Mouse (Mus musculus): ENCODE results near the gene Atp10a. TPM values are rescaled to one million over a fixed set of nuclear protein-coding genes. Genes with fewer than 3 reads are reported as not detected.

The Atp10a gene
- polyA plus RNA-seq, 1 experiment from 2014 or later = 1.8 TPM

DNA sequence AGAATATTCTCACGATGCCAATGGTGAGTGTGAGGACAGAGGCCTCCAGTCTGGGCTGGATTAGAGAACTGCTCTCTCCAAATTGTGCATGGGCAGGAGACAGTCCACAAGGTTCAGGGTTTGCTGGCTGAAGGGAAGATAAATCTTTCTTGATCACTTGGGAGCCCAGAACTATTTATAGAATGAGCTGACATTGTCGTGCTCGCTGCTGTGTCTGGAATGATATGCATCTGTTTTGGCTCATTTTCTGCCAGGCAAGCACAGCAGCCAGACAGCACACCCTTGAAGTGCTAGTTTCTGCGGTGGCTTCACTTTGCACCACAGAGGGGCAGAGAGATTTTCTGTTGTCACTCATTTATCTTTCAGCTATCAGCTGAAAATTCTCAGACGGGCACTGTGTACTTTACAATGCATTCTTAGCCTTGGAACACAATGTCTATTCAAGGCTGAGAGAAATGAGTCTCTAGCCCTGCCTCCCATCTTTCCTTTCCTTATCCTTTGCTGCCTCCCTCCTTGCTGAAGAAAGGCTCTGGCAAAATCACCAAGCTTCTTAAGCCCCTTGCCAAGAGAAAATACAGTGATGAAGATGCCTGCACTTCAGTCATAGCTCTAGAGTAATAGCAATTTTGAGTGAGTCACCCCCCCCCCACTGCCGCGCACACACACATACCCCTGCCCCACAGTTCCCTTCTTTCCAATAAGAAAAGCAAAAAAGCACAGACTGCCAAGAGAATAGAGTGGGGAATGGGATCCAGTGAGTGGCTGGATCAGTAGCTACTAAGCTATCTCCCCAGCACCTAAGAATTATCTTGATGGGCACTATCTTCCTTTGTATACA is 132.7 kb downstream of the Atp10a start:
- peak; percentile 43; the same call in 1 of the 2 replicates for ATAC-seq (ENCODE audit: insufficient number of reproducible peaks, insufficient read depth, low FRiP score, low read depth)
- H3K27me3 ChIP-seq (ENCODE audit: control insufficient read depth, insufficient read depth, low read length) = no peaks in the 10 kb centered on the region

DNA sequence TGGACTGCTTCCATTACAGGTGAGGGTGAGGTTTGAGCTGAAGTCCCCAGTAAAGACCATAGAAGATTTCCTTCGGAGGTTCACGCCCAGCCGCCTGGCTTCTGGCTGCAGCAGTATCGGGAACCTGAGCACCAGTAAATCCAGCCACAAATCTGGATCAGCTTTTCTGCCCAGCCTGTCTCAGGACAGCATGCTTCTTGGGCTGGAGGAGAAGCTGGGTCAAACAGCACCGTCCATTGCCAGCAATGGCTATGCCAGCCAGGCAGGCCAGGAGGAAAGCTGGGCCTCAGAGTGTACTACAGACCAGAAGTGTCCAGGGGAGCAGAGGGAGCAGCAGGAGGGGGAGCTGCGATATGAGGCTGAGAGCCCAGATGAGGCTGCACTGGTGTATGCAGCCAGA is 141.3 kb downstream of the Atp10a start:
- no peak overlapping the region for H3K9ac ChIP-seq (ENCODE audit: low read length)
- H3K27me3 ChIP-seq (ENCODE audit: control insufficient read depth, insufficient read depth, low read length) = no peaks in the 10 kb centered on the region
- H3K4me1 ChIP-seq (ENCODE audit: control insufficient read depth in 2 of 2, insufficient read depth in 2 of 2, low read length in 2 of 2) = peaks cover 11 to 22% of the 10 kb centered on the region in 2 experiments
- H3K27ac ChIP-seq (replicated peaks in 1 of 2; ENCODE audit: control insufficient read depth in 1 of 2, insufficient read depth in 1 of 2, low read depth in 2 of 2, low read length in 2 of 2) = no peak overlapping the region
- H3K4me2 ChIP-seq (ENCODE audit: low read length) = no peak overlapping the region
- H3K4me3 ChIP-seq (ENCODE audit: control insufficient read depth in 1 of 2, insufficient read depth in 1 of 2, low read depth in 1 of 2, low read length in 2 of 2) = no peak overlapping the region
- ATAC-seq (ENCODE audit: insufficient number of reproducible peaks, insufficient read depth, low FRiP score, low read depth) = no peak
- no peaks in the 10 kb centered on the region for H3K9me3 ChIP-seq (ENCODE audit: control insufficient read depth, low read length)
- no peaks in the 10 kb centered on the region for H3K36me3 ChIP-seq (ENCODE audit: control insufficient read depth, insufficient read depth, low read length)
- WGBS = 89% methylated on average over 6 of the region's 6 CpGs

More for the DNA sequence above, 132.7 kb downstream of the Atp10a start:
- Histone ChIP-seq H3K4me1 (ENCODE audit: control insufficient read depth in 2 of 2, insufficient read depth in 2 of 2, low read length in 2 of 2) (peaks cover 18 to 35% of the 10 kb centered on the region in 2 experiments), H3K36me3 (ENCODE audit: control insufficient read depth, insufficient read depth, low read length) (no peaks in the 10 kb centered on the region), H3K27ac (replicated peaks in 1 of 2; ENCODE audit: control insufficient read depth in 1 of 2, insufficient read depth in 1 of 2, low read depth in 2 of 2, low read length in 2 of 2) (peak overlapping the region; percentile 91 to 92), H3K4me3 (ENCODE audit: control insufficient read depth in 1 of 2, insufficient read depth in 1 of 2, low read depth in 1 of 2, low read length in 2 of 2) (no peak overlapping the region), H3K4me2 (ENCODE audit: low read length) (peak overlapping the region; percentile 40), H3K9ac (ENCODE audit: low read length) (0 out of 2 replicates have a peak overlapping the region, but pooled peaks have one; percentile 21), H3K9me3 (ENCODE audit: control insufficient read depth, low read length) (no peaks in the 10 kb centered on the region)
- 22% methylated on average over 7 of the region's 7 CpGs for WGBS

DNA sequence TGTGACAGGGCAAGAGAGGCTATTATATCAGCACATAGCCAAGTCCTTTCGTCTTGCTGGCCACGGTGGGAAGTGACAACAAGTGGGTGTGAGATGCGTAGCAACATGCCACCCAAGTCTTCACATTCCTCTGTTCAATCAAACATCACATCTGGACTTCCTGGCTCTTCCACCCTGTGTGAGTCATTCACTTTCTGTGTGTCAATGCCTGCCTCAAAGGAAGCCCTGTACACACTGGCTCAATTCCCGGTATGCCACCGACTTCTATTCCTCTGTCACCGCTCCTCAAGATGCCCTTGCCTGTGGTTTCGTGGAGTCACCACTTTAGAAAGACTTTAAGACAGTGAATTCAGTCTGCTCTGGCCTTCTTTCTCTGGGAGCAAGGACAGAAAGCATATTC is 144.9 kb downstream of the Atp10a start:
- H3K4me1 ChIP-seq (ENCODE audit: control insufficient read depth in 2 of 2, insufficient read depth in 2 of 2, low read length in 2 of 2) = peaks cover 11 to 22% of the 10 kb centered on the region in 2 experiments
- 41% methylated on average over 7 of the region's 7 CpGs for WGBS
- no peaks in the 10 kb centered on the region for H3K27me3 ChIP-seq (ENCODE audit: control insufficient read depth, insufficient read depth, low read length)
- no peak overlapping the region for H3K4me2 ChIP-seq (ENCODE audit: low read length)
- ATAC-seq (ENCODE audit: insufficient number of reproducible peaks, insufficient read depth, low FRiP score, low read depth) = no peak
- H3K4me3 ChIP-seq (ENCODE audit: control insufficient read depth in 1 of 2, insufficient read depth in 1 of 2, low read depth in 1 of 2, low read length in 2 of 2) = no peak overlapping the region
- H3K27ac ChIP-seq (replicated peaks in 1 of 2; ENCODE audit: control insufficient read depth in 1 of 2, insufficient read depth in 1 of 2, low read depth in 2 of 2, low read length in 2 of 2) = no peak overlapping the region
- H3K36me3 ChIP-seq (ENCODE audit: control insufficient read depth, insufficient read depth, low read length) = 0 out of 2 replicates have a peak, but pooled peaks cover 5% of the 10 kb centered on the region
- no peaks in the 10 kb centered on the region for H3K9me3 ChIP-seq (ENCODE audit: control insufficient read depth, low read length)
- H3K9ac ChIP-seq (ENCODE audit: low read length) = no peak overlapping the region

DNA sequence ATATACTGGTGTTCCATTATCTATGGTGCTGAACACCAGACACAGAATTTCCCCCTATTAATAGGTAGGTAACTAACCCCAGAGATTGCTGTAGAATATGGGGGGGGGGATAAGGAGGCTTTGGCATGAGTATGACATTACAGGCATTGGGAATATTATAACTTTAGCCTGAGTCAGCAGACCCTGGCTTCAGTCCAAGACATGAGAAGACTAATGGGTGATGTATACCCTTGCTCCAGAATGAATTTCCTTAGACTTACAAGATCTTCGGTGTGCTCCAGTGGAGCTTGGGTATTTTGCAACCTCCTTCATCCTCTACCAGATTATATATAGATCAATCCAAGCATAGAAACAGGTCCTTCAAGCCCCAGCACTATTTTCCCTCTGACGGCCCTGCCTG is 145.8 kb downstream of the Atp10a start:
- Histone ChIP-seq H3K9me3 (ENCODE audit: control insufficient read depth, low read length) (no peaks in the 10 kb centered on the region), H3K36me3 (ENCODE audit: control insufficient read depth, insufficient read depth, low read length) (0 out of 2 replicates have a peak, but pooled peaks cover 5% of the 10 kb centered on the region), H3K27me3 (ENCODE audit: control insufficient read depth, insufficient read depth, low read length) (no peaks in the 10 kb centered on the region), H3K4me3 (ENCODE audit: control insufficient read depth in 1 of 2, insufficient read depth in 1 of 2, low read depth in 1 of 2, low read length in 2 of 2) (no peak overlapping the region), H3K27ac (replicated peaks in 1 of 2; ENCODE audit: control insufficient read depth in 1 of 2, insufficient read depth in 1 of 2, low read depth in 2 of 2, low read length in 2 of 2) (no peak overlapping the region), H3K4me2 (ENCODE audit: low read length) (no peak overlapping the region), H3K4me1 (ENCODE audit: control insufficient read depth in 2 of 2, insufficient read depth in 2 of 2, low read length in 2 of 2) (peaks cover 11 to 22% of the 10 kb centered on the region in 2 experiments), H3K9ac (ENCODE audit: low read length) (no peak overlapping the region)
- no peak for ATAC-seq (ENCODE audit: insufficient number of reproducible peaks, insufficient read depth, low FRiP score, low read depth)
- 60% methylated on average over 2 of the region's 2 CpGs for WGBS

DNA sequence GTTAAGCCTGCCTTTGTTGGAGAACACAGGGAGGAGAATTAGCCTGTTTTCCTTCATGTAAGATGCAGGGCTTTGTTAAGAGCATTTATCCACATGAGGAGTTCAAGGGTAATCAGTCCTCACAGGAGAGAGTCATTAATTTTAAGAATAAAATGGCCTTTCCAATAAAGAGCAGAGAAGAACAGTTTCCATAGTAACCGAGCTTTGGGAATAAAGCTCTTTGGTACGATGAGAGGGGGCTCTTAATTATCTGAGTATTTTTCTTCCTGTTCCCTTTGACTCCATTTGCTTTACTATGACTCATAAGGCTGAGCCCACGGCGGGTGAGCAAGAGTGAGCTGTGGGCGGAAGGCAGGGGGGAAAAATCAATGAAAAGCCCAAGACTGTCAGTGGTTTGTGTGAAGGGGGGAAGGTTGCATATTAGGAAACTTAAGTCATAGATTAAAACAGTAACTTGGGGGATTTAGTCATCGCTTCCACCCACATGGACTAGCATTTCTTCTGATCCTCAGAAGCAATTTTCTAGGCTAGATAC is 166.2 kb downstream of the Atp10a start:
- no peak for ATAC-seq (ENCODE audit: insufficient number of reproducible peaks, insufficient read depth, low FRiP score, low read depth)

DNA sequence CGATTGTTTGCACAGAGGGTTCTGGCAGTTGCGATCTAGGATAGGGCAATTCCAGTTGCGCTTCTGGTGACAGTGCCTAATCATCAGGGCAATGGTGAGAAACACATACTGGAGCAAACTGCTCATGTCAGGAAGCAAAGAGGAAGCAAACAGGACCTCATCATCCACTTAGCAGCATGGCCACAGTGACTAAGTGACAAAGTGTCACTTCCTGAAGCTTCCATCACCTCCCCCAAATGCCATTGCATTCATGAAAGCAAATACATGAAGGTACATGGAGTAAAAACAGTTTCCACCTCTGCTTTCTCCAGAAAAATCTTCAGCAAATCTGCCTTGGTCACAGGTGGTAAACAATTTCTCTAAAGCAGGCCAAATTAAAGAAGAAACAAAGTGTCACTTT is 168.7 kb downstream of the Atp10a start:
- WGBS = 73% methylated on average over 3 of the region's 3 CpGs
- Histone ChIP-seq H3K9me3 (ENCODE audit: control insufficient read depth, low read length) (no peaks in the 10 kb centered on the region), H3K9ac (ENCODE audit: low read length) (no peak overlapping the region), H3K4me1 (ENCODE audit: control insufficient read depth in 2 of 2, insufficient read depth in 2 of 2, low read length in 2 of 2) (peaks cover 0 to 12% of the 10 kb centered on the region in 2 experiments; a peak in 3 of 4 replicates), H3K27me3 (ENCODE audit: control insufficient read depth, insufficient read depth, low read length) (no peaks in the 10 kb centered on the region), H3K4me2 (ENCODE audit: low read length) (no peak overlapping the region), H3K4me3 (ENCODE audit: control insufficient read depth in 1 of 2, insufficient read depth in 1 of 2, low read depth in 1 of 2, low read length in 2 of 2) (no peak overlapping the region), H3K27ac (replicated peaks in 1 of 2; ENCODE audit: control insufficient read depth in 1 of 2, insufficient read depth in 1 of 2, low read depth in 2 of 2, low read length in 2 of 2) (no peak overlapping the region), H3K36me3 (ENCODE audit: control insufficient read depth, insufficient read depth, low read length) (0 out of 2 replicates have a peak, but pooled peaks cover 4% of the 10 kb centered on the region)
- ATAC-seq (ENCODE audit: insufficient number of reproducible peaks, insufficient read depth, low FRiP score, low read depth) = no peak

More for the DNA sequence above, 166.2 kb downstream of the Atp10a start:
- no peaks in the 10 kb centered on the region for H3K36me3 ChIP-seq (ENCODE audit: control insufficient read depth, insufficient read depth, low read length)
- 58% methylated on average over 6 of the region's 6 CpGs for WGBS
- H3K27me3 ChIP-seq (ENCODE audit: control insufficient read depth, insufficient read depth, low read length) = no peaks in the 10 kb centered on the region
- no peak overlapping the region for H3K27ac ChIP-seq (replicated peaks in 1 of 2; ENCODE audit: control insufficient read depth in 1 of 2, insufficient read depth in 1 of 2, low read depth in 2 of 2, low read length in 2 of 2)
- no peaks in the 10 kb centered on the region for H3K9me3 ChIP-seq (ENCODE audit: control insufficient read depth, low read length)
- H3K9ac ChIP-seq (ENCODE audit: low read length) = no peak overlapping the region
- peaks cover 0 to 12% of the 10 kb centered on the region in 2 experiments; a peak in 2 of 4 replicates for H3K4me1 ChIP-seq (ENCODE audit: control insufficient read depth in 2 of 2, insufficient read depth in 2 of 2, low read length in 2 of 2)
- H3K4me3 ChIP-seq (ENCODE audit: control insufficient read depth in 1 of 2, insufficient read depth in 1 of 2, low read depth in 1 of 2, low read length in 2 of 2) = no peak overlapping the region
- no peak overlapping the region for H3K4me2 ChIP-seq (ENCODE audit: low read length)

DNA sequence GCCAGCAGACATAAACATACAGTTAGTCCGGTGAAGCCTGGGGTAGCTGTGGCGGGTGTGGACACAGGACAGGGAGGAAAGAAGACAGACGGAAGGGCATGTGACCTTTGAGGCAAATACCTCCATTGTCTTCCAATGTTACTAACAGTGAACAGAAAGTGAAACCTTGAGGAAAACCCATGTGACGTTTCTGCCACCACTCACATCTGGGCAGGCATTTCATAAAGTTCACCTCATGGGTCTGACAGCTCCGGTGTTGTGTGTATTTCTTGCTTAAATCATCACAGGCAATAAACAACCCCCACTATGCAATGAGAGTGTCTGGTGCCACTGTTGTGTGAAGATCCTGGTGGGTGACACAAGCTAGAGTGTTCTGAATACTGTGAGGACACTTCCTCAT is 173.1 kb downstream of the Atp10a start:
- Histone ChIP-seq H3K4me2 (ENCODE audit: low read length) (no peak overlapping the region), H3K36me3 (ENCODE audit: control insufficient read depth, insufficient read depth, low read length) (0 out of 2 replicates have a peak, but pooled peaks cover 4% of the 10 kb centered on the region), H3K4me3 (ENCODE audit: control insufficient read depth in 1 of 2, insufficient read depth in 1 of 2, low read depth in 1 of 2, low read length in 2 of 2) (no peak overlapping the region), H3K4me1 (ENCODE audit: control insufficient read depth in 2 of 2, insufficient read depth in 2 of 2, low read length in 2 of 2) (peaks cover 2 to 3% of the 10 kb centered on the region in 2 experiments; a peak in 1 of 4 replicates), H3K27ac (replicated peaks in 1 of 2; ENCODE audit: control insufficient read depth in 1 of 2, insufficient read depth in 1 of 2, low read depth in 2 of 2, low read length in 2 of 2) (no peak overlapping the region), H3K9me3 (ENCODE audit: control insufficient read depth, low read length) (no peaks in the 10 kb centered on the region), H3K9ac (ENCODE audit: low read length) (no peak overlapping the region), H3K27me3 (ENCODE audit: control insufficient read depth, insufficient read depth, low read length) (no peaks in the 10 kb centered on the region)
- 48% methylated on average over 5 of the region's 5 CpGs for WGBS
- no peak for ATAC-seq (ENCODE audit: insufficient number of reproducible peaks, insufficient read depth, low FRiP score, low read depth)

All from heart, embryonic 14.5 days (tissue).